Mouse (Mus musculus) forebrain, embryonic 11.5 days (tissue): ENCODE results near the gene Gm20916. TPM values are rescaled to one million over a fixed set of nuclear protein-coding genes. Genes with fewer than 3 reads are reported as not detected.
"Not testable (repeated sequence)": the region's sequence is repeated elsewhere in the genome, so short reads cannot be mapped to it uniquely, and the experiment has no call there.

Source experiments
- ATAC-seq: fragments of 200-750 bp; cut with Nextera tagmentation; replicated peaks from 2 replicates; pipeline ENCODE4 v1.8.0; 2017; ENCODE audit warnings: moderate TSS enrichment; ENCODE audit not compliant: low FRiP score
- DNase-seq: peaks from one replicate; pipeline ENCODE4 v3.0.0-alpha.2; 2017; ENCODE audit warnings: low spot score
- H3K27ac ChIP-seq: fragments of 300-500 bp; sonication (generic); 2 replicates; pipeline ENCODE4 v1.5.1; 2014; ENCODE audit warnings: low read depth, low read length
- H3K27me3 ChIP-seq: fragments of 300-500 bp; sonication (generic); 2 replicates; pipeline ENCODE4 v1.6.1; 2014; ENCODE audit warnings: mild to moderate bottlenecking, low read length, mixed read lengths; ENCODE audit not compliant: control insufficient read depth, insufficient read depth
- H3K36me3 ChIP-seq: fragments of 300-500 bp; sonication (generic); 2 replicates; pipeline ENCODE4 v1.6.1; 2014; ENCODE audit warnings: mild to moderate bottlenecking, low read length, moderate library complexity, mixed read lengths; ENCODE audit not compliant: control insufficient read depth, insufficient read depth
- H3K4me1 ChIP-seq: fragments of 300-500 bp; sonication (generic); replicated peaks from 2 replicates; pipeline ENCODE4 v1.6.1; 2014; ENCODE audit warnings: low read length, mixed read lengths; ENCODE audit not compliant: control insufficient read depth, insufficient read depth
- H3K4me2 ChIP-seq: fragments of 300-500 bp; sonication (generic); 2 replicates; pipeline ENCODE4 v1.6.1; 2014; ENCODE audit warnings: low read depth, mild to moderate bottlenecking, low read length, moderate library complexity, mixed read lengths; ENCODE audit not compliant: severe bottlenecking
- H3K4me3 ChIP-seq: fragments of 300-500 bp; sonication (generic); 2 replicates; pipeline ENCODE4 v1.5.1; 2014; ENCODE audit warnings: low read depth, low read length
- H3K9ac ChIP-seq: fragments of 300-500 bp; sonication (generic); 2 replicates; pipeline ENCODE4 v1.6.1; 2014; ENCODE audit warnings: low read length
- H3K9me3 ChIP-seq: fragments of 300-500 bp; sonication (generic); 2 replicates; pipeline ENCODE4 v1.6.1; 2016; ENCODE audit warnings: low read length, mixed read lengths; ENCODE audit not compliant: control insufficient read depth
- WGBS: fragments of 180-500 bp; shearing (Covaris S2); extraction: QIAGEN DNeasy Blood & Tissue Kit; methylation state at CpG from one replicate; pipeline ENCODE4 v1.1.7; 2014; 5-methylcytosine and 5-hydroxymethylcytosine counted together
- polyA plus RNA-seq: library from polyadenylated mRNA; unstranded; fragments of >200 nt; fragmentation: Nextera tagmentation; extraction: Ambion mirVana; gene quantifications from 2 replicates; pipeline ENCODE4 v1.2.1, GENCODE M21; 2014

Gm20916 gene
- polyA plus RNA-seq, result not detected in 2 replicates

DNA sequence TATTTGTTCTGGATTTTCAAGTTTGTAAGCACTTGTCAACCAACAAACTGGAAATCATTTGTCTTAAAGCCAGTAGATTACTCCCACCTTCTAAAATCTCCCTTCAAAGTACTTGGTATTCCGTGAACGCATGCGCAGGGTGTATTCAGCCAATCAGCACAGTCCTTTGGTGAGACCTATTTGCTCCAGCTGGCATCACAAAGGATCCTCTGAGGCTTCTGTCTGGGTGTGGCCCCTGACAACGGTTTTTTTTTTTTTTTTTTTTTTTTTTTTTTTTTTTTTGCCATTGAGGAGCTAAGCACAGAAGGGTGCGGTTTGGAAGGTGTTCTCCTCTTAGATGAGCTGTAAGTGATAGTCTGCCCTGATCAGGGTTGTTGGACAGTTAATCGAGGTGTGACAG is at the start of gene Gm20916:
Gene Gm20916 (plus strand): TSS at position 301 of the 400 bp plus-strand sequence.
- H3K27ac ChIP-seq, H3K36me3 ChIP-seq, H3K4me3 ChIP-seq, ATAC-seq, DNase-seq, H3K4me1 ChIP-seq, H3K27me3 ChIP-seq, H3K4me2 ChIP-seq, H3K9me3 ChIP-seq, H3K9ac ChIP-seq: not testable (repeated sequence)
- no CpG with 5 or more reads among the region's 6 CpGs for WGBS

Other genes starting within 250 kb of the Gm20916 start
- not detected in 2 replicates for gene Gm20917, start 168.4 kb upstream of the Gm20916 start, polyA plus RNA-seq